Mouse (Mus musculus): ENCODE results near the gene Msi2.

Msi2 gene

GRCm38 (mm10) chr11:88585171-88585632, 133.1 kb downstream of the Msi2 start:
- no peak for DNase-seq

DNA sequence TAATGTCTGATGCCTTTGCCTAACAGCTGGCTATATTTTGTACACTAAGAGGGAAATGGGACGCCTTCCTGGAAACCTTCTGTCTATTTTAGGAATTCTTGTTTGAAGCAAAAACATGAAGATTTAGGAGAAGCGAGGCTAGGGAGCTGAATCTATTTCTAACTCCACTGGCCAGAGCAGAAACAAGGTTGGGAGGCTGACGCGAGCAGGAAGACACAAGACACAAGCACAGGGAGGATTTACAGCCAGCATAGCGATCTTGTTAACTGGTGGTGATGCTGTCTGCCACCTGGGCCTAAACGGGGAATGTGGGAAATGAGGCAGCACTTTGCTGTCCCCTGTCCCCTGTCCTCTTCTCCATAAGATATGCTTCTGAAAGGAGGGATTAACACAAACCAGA, 134.4 kb downstream of the Msi2 start:
- DNase-seq = no peak

GRCm38 (mm10) chr11:88583259-88583833, 135.0 kb downstream of the Msi2 start:
- no peak for DNase-seq

- no peak for DNase-seq
These were observed 135.5 kb downstream of the Msi2 start for GRCm38 (mm10) chr11:88582781-88583180.

DNA sequence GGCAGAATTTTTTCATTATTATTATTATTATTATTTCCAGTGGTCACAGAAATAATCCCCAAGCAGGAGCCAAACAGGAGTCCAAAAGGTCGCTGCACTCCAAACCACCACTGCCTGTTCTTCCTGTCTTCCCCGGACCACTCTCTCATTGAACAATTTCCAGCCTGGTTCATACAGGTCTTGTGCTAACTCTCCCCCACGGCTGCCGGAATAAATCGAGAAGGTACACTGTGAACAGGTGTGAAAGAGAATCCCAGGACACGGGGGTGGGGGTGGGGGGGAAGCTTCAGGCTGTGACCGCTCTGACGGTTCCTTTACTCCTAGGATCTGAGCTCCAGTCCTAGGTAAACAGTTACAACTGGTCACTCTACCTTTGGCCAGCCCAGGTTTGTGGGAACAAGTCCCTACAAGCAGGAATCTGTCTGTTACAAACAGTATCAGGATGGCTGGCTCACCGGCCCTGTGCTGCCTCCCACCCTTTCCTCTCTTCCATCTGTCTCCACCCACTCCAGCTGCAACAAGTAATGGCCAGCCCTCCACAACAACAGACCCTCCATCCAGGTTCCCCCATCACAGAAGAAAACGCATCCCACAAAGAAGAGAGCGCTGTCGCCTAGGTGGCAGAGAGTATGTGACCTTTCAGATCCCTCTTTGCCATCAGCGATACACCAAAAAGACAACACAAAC, 136.1 kb downstream of the Msi2 start:
- DNase-seq = no peak

- DNase-seq = no peak
These were observed 136.9 kb downstream of the Msi2 start for GRCm38 (mm10) chr11:88581375-88581774.

DNA sequence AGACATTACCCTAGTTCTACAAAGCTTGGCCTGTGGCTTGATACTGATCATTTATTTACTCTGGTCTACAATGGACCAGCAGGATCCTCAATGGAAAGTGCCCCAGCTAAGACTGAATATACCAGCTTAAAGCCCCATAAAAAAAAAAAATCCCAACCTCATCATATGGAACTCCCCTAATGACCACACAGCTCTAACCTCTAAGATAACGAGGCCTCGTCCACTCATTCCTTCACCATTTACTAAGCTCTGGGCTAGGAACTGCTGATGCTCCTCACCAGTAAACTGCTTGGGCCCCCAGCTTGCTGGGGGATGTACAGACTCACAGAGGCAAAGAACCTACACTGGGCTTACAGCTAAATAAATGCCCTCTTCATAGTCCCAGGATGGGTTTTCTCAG, 139.6 kb downstream of the Msi2 start:
- DNase-seq = no peak

DNA sequence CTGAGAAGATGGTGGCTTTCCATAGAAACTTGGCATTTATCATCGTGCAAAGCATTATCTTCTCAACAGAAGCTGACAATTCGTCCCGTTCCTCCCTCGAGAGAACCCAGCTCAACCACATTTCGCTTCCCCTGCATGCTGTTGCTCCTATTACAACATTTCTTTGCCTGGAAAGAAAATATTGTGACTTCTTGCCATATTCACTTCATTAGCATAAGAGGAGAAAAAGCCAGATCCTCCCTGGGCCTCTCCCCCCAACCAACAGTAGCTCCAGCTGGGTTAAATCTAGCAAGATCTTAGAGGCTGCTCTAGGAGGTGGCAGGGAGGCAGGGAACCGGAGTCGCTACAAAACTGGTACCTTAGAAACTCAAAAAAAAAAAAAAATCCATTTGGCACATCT, 141.2 kb downstream of the Msi2 start:
- DNase-seq = no peak

- no peak for DNase-seq
These were observed 141.9 kb downstream of the Msi2 start for GRCm38 (mm10) chr11:88576233-88576998.

GRCm38 (mm10) chr11:88574575-88575360, 143.5 kb downstream of the Msi2 start:
- DNase-seq = no peak

DNA sequence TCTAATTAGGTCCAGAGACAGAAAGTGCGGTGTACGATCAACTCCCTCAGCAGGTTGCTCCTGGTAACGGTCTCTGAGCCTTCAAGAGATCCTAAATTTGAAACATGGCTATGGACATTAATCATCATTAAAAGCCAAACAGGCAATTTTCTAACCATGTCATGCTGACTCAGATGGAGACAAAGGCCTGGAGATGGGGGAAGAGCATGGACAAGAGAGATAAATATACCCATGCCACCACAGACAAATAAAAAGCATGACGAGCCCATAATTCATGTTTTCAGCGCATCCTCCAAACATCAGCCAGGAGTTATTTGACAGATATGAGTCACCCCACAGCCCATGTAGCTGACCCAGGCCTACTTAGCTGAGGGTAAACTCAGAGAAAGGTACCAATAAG, 145.3 kb downstream of the Msi2 start:
- no peak for DNase-seq

DNA sequence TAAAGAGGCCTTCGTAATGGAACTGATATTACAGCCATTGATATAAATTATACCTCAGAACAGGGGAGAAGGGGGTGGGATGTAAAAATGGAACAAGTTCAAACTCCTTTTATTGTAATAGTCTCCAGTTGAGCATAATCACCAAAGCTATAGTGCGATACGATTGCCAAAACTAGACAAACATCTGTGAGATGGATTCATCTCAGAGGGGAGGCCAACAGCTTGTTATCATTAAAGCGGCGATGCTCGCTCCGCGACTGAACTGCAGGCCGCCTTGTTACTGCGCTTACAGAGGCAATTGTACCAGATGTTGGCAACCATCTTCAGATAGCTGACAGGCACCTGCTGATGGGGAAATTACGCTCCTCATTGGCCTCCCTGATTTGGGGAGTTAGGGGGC, 145.9 kb downstream of the Msi2 start:
- no peak for DNase-seq

GRCm38 (mm10) chr11:88570715-88571202, 147.6 kb downstream of the Msi2 start:
- no peak for DNase-seq

DNA sequence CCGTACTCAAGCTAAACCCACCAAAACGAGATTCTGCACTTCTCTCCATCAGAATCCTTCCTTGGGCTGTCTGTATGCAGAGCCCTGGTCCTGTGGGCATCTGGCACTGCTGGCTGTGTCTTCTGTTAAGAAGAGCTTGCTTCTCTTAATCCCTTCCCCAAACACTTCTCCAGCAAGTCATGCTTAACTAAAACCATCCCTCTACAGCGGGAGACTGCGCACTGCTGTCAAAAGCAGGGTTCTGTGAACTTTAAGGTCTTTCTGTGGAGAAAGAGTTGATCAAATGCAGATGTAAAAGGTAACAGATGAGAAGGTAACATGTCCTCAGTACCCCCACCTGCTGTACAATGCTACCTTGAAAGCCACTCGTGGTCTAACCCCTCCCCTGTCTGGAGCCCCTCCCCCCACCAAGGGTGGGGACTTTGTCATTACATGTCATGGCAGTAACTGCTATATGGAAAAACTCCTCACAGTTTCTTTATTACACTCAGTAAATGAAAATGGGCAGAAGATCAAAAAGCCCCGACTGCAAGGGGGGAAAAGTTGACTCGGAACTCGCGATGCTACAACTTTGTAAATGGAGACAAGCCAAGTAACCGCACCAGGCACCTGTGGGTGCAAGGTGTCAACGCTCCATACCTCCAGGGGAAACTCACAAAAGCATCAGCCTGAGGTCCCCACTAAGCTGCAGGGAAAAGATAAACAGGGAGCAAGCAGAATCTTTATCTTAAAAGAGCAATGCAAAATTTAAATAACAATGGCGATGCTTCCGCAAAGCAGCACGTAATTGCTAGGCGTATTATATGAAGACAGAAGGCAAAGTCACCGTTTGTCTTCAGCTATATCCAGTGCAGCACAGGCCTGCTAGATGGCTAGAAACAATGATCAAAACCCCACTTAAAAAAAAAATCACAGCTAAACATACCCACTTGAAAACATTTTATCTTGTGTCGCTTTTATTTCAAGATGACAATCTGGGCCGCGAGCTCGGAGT, 151.4 kb downstream of the Msi2 start:
- no peak for DNase-seq

DNA sequence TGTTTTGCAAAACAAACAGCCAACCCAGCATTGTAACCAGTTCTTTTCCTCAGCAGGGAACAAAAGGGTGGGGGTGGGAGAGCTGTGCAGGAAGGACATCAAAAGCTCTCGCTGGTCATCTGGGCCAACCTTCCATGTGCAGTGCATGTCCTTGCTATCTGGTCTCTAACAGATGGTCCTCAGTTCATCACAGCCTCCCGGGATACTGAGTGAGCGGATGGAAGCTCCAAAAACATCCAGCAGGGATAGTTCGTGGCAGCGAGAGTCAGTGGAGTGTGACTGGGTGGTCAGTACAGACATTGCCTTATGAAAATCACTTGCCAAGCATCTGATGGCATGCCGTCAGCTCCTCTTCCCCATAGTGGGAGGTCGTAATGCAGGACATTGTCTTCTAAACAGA, 153.5 kb downstream of the Msi2 start:
- DNase-seq = peak; percentile 41

DNA sequence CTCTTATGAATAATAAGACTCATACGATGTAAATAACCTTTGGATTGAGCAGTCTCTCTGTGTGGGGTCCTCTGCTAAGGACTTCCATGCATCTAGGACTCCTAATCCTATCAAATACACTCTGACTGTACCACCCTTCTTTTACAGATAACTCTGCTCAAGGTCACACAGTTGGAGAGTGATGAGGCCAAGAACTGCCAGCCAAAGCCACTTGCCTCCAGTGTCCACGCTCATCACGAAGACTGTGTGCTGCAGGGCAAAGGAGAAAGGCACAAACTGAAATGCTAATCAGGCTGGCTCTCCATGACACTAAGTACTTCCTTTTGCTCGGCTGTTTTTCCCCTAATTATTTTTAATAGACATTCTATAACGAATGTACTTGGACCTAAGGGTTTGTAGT, 153.9 kb downstream of the Msi2 start:
- no peak for DNase-seq

- DNase-seq = no peak
These were observed 157.1 kb downstream of the Msi2 start for GRCm38 (mm10) chr11:88561191-88561590.

- no peak for DNase-seq
These were observed 157.7 kb downstream of the Msi2 start for GRCm38 (mm10) chr11:88560634-88561033.

DNA sequence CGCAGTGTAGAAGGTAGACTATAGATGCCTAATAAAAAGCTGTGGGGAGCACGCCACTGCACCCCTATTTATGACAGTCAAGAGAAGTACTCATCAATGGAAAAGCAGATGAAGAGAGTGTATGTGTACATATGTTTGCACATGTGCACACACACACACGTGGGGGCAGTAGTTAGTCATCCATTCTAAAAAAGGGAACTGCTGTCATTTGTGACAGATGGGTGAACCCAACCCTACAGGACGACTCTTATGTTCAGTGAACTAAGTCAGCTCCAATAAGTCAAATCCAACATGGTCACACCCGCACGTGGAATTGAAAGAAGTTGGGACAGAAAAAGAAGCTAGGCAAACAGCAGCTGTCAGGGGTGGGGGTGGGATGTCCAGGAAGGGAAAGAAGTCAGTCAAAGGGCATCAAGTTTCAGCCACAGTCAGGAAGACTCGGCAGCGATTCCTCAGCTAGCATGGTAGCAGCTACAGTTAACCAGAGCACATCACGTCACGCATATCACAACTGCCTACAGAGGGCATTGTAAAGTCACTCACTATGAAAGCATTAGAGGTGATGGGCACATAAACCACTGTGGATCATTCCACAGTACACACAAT, 158.8 kb downstream of the Msi2 start:
- no peak for DNase-seq

DNA sequence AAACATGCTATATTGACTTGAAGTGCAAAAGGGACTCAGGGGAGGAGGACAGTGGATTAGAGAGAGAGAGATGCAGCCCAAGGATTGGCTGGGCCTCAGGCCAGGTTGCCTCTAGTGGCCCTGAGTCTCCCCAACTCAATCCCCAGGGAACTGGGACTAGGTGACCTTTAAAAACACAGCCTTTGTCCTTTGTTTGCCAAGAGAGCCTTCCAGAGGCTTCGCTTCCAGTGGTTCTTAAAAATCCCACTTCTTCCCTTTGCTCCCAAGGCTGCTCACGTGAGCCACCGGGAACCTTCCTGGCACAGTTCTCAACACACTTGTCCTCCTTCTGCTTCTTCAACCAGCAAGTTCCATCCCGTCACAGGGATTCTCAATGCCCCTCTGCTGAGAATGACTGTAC, 159.6 kb downstream of the Msi2 start:
- DNase-seq = no peak

- DNase-seq = no peak
These were observed 160.3 kb downstream of the Msi2 start for GRCm38 (mm10) chr11:88557828-88558580.

Measured in cerebellum, adult 8-10 months (tissue).